Mouse (Mus musculus): ENCODE measurements around the gene Bmp5. TPM values are rescaled to one million over a fixed set of nuclear protein-coding genes. Genes with fewer than 3 reads are reported as not detected.

Gene Bmp5
- total and polyA plus RNA-seq, 2 experiments from 2014 or later = 2.2 to 3.0 TPM

DNA sequence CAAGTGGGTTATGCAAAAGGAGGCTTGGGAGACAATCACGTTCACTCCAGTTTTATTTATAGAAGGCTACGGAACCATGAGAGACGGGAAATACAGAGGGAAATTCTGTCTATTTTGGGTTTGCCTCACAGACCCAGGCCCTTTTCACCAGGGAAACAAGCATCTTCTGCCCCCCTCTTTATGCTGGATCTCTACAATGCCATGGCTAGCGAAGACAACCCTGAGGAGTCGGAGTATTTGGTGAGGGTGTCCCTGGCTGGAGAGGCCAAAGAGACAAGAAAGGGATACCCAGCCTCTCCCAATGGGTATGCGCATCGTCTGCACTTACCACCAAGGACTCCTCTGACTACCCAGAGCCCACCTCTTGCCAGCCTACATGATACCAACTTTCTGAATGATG is 989 bp downstream of the Bmp5 start:
- no peak for ATAC-seq
- Histone ChIP-seq H3K4me3 (ENCODE audit: low read depth, low read length) (no peak overlapping the region), H3K9ac (no peak overlapping the region), H3K36me3 (ENCODE audit: insufficient read depth) (no peaks in the 10 kb centered on the region), H3K27ac (ENCODE audit: low read depth, low read length) (no peak overlapping the region), H3K27me3 (ENCODE audit: insufficient read depth, low read length) (no peaks in the 10 kb centered on the region), H3K9me3 (ENCODE audit: low read length) (no peaks in the 10 kb centered on the region), H3K4me2 (ENCODE audit: low read depth) (no peak overlapping the region), H3K4me1 (ENCODE audit: insufficient read depth) (no peaks in the 10 kb centered on the region)
- no peak for DNase-seq
- 42% methylated on average over 7 of the region's 7 CpGs for WGBS
- TF ChIP-seq CTCF (IDR thresholded peaks at IDR 0.05; ENCODE audit: low read depth) = no peak

DNA sequence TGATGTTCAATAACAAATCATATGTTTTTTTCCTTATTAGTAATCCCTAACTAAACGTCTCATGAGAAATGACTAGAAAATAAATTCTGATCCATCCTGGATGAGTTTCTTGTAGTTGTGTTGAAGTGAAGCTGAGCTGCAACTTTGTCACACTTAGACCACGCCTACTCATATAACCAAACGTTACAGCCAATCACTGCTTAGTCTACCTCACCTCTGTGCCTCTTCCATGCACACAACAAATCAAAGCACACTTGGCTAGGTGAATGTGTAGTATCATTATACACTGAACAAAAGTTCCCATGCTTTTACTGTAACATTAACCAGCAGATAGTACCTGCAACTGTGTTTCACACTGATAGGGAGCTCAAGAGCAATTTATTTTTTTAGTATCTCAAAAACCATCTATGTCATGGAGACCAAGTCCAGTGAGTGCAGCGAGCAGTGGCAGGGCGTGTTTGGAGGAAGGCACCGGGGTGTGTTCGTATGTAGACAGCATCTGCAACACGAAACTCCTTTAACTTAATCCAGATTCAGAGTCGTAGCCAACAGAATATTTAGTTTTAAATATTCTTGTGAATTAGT is 3.7 kb downstream of the Bmp5 start:
- no peak overlapping the region for H3K27ac ChIP-seq (ENCODE audit: low read depth, low read length)
- no peak for TF ChIP-seq CTCF (IDR thresholded peaks at IDR 0.05; ENCODE audit: low read depth)
- DNase-seq = no peak
- no peak overlapping the region for H3K9ac ChIP-seq
- no peaks in the 10 kb centered on the region for H3K27me3 ChIP-seq (ENCODE audit: insufficient read depth, low read length)
- 57% methylated on average over 9 of the region's 9 CpGs for WGBS
- H3K36me3 ChIP-seq (ENCODE audit: insufficient read depth) = no peaks in the 10 kb centered on the region
- H3K4me3 ChIP-seq (ENCODE audit: low read depth, low read length) = no peak overlapping the region
- ATAC-seq = no peak
- no peaks in the 10 kb centered on the region for H3K9me3 ChIP-seq (ENCODE audit: low read length)
- H3K4me2 ChIP-seq (ENCODE audit: low read depth) = no peak overlapping the region
- no peaks in the 10 kb centered on the region for H3K4me1 ChIP-seq (ENCODE audit: insufficient read depth)

DNA sequence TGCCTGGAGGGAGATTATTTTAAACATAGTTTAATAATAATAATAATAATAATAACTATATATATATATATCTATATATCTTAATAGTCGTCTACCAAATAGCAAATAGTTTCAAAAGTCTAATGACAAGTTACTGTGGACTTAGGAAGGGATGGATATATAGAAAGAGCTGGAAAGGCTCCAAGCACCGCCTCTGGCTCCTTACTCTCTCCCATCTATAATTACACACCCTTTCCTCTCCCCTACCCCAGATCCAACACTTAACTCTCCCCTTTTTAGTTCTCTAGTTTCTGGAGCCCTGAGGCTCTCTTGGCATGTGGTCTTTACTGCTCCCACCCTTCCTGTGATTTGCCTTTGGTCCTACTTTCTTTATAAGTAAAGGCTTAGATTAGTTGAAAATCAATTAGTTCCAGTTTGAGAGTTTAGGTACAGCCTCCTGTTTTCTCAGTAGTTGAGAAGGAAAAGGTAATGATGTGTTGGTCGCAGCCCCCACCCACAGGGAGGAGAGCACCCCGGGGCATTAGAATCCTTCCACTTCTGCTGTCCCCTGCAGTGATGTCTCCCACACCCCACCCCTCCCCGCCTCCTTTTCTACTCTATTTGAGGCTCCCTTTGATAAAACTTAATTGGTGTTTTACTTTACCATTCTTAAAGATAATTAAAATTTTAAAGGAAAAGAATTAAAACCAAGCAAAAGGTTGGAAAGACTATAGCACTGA is 5.6 kb downstream of the Bmp5 start:
- Histone ChIP-seq H3K4me2 (ENCODE audit: low read depth) (no peak overlapping the region), H3K4me3 (ENCODE audit: low read depth, low read length) (no peak overlapping the region), H3K27ac (ENCODE audit: low read depth, low read length) (no peak overlapping the region), H3K36me3 (ENCODE audit: insufficient read depth) (no peaks in the 10 kb centered on the region), H3K9ac (no peak overlapping the region), H3K9me3 (ENCODE audit: low read length) (no peaks in the 10 kb centered on the region), H3K4me1 (ENCODE audit: insufficient read depth) (no peaks in the 10 kb centered on the region), H3K27me3 (ENCODE audit: insufficient read depth, low read length) (no peaks in the 10 kb centered on the region)
- ATAC-seq (no peak), DNase-seq (no peak)
- 13% methylated on average over 5 of the region's 5 CpGs for WGBS
- TF ChIP-seq CTCF (IDR thresholded peaks at IDR 0.05; ENCODE audit: low read depth) = no peak

DNA sequence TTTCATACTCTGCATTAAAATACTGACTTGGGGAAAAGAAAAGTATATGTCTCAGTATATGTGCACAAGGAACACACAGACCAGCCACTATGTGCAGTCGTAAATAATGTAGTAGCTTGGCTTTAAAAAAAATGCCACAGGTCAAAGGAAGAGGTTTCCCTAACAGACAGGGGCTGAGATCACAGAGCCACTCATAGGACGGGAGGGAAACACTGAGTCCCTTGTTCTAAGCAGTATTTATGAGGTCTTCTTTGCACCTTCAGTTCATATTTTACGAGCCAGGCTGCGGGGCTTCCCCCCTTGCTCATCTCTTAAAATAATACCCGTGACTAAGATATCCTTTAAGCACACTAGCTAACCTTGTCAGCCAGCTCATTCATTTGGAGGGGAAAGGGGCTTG is 6.4 kb downstream of the Bmp5 start:
- no peak for TF ChIP-seq CTCF (IDR thresholded peaks at IDR 0.05; ENCODE audit: low read depth)
- Histone ChIP-seq H3K4me3 (ENCODE audit: low read depth, low read length) (no peak overlapping the region), H3K27ac (ENCODE audit: low read depth, low read length) (no peak overlapping the region), H3K4me2 (ENCODE audit: low read depth) (no peak overlapping the region), H3K36me3 (ENCODE audit: insufficient read depth) (no peaks in the 10 kb centered on the region), H3K9ac (no peak overlapping the region), H3K4me1 (ENCODE audit: insufficient read depth) (no peaks in the 10 kb centered on the region), H3K27me3 (ENCODE audit: insufficient read depth, low read length) (no peaks in the 10 kb centered on the region), H3K9me3 (ENCODE audit: low read length) (no peaks in the 10 kb centered on the region)
- DNase-seq (no peak), ATAC-seq (no peak)
- 25% methylated on average over 5 of the region's 5 CpGs for WGBS

DNA sequence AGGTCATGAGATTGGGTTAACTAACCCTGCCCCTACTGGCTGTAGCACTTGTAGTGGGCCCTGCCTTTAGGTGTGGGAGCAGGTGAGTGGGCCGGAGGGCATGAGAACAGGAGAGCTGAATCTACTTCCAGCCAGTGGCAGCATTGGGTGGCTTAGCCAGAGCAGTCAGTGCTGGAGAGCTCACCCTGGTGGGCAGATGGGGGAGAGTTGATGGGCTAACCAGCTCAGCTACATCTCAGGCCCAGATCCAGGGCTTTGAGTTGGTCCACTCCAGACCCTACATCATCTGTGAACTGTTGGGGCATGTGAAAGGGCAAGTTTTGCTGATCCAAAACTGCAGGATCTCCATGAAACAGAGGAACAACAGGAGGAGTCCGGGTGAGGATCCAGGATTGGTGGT is 8.4 kb downstream of the Bmp5 start:
- Histone ChIP-seq H3K36me3 (ENCODE audit: insufficient read depth) (no peaks in the 10 kb centered on the region), H3K4me1 (ENCODE audit: insufficient read depth) (no peaks in the 10 kb centered on the region), H3K27me3 (ENCODE audit: insufficient read depth, low read length) (no peaks in the 10 kb centered on the region), H3K9me3 (ENCODE audit: low read length) (no peaks in the 10 kb centered on the region), H3K4me2 (ENCODE audit: low read depth) (no peak overlapping the region), H3K9ac (no peak overlapping the region), H3K27ac (ENCODE audit: low read depth, low read length) (no peak overlapping the region), H3K4me3 (ENCODE audit: low read depth, low read length) (no peak overlapping the region)
- no peak for TF ChIP-seq CTCF (IDR thresholded peaks at IDR 0.05; ENCODE audit: low read depth)
- 93% methylated on average over 2 of the region's 2 CpGs for WGBS
- DNase-seq (no peak), ATAC-seq (no peak)

DNA sequence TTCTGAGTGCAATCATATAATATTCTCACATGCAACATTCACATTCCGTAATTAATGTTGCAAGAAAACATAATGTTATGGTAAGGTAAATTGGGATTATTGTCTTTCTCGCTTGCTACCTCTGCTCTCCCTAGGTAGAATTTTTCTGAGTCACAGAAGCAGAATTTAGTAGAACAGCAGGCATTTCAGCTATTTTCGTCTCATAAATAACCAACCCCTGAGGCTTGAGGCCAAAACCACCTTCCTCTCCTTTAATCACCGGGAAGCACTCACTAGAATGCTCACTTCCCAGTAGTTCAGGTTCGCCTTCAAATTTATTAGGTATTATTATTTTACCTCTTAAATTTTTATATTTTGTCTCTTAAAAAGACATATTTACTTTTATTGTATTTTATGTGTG is 10.8 kb downstream of the Bmp5 start:
- 84% methylated on average over 5 of the region's 5 CpGs for WGBS
- H3K9ac ChIP-seq = no peak overlapping the region
- no peaks in the 10 kb centered on the region for H3K36me3 ChIP-seq (ENCODE audit: insufficient read depth)
- H3K4me1 ChIP-seq (ENCODE audit: insufficient read depth) = no peaks in the 10 kb centered on the region
- no peak for ATAC-seq
- no peak overlapping the region for H3K4me3 ChIP-seq (ENCODE audit: low read depth, low read length)
- no peaks in the 10 kb centered on the region for H3K27me3 ChIP-seq (ENCODE audit: insufficient read depth, low read length)
- no peak for DNase-seq
- no peak overlapping the region for H3K4me2 ChIP-seq (ENCODE audit: low read depth)
- no peaks in the 10 kb centered on the region for H3K9me3 ChIP-seq (ENCODE audit: low read length)
- H3K27ac ChIP-seq (ENCODE audit: low read depth, low read length) = no peak overlapping the region
- no peak for TF ChIP-seq CTCF (IDR thresholded peaks at IDR 0.05; ENCODE audit: low read depth)

DNA sequence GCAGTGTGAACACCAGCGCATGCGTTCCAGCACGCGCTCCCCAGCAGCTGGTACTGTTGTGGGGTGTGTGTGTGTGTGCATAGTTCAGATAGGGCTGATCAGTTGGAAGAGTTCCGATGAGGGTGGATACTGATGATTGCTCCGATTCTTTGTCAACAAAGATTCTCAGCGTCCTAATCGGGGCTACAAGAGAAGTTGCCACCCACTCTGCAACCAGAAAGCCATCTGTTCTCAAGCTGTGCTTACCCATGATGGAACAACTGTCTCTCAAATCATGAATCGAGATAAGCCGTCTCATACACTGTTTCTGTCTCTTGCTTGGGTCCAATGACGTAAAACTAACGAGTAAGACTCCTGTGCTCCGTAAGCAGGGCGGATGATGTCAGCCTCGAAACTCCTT is 12.0 kb downstream of the Bmp5 start:
- WGBS = 77% methylated on average over 15 of the region's 15 CpGs
- ATAC-seq (no peak), DNase-seq (no peak)
- Histone ChIP-seq H3K9ac (no peak overlapping the region), H3K27ac (ENCODE audit: low read depth, low read length) (no peak overlapping the region), H3K36me3 (ENCODE audit: insufficient read depth) (no peaks in the 10 kb centered on the region), H3K4me3 (ENCODE audit: low read depth, low read length) (no peak overlapping the region), H3K27me3 (ENCODE audit: insufficient read depth, low read length) (no peaks in the 10 kb centered on the region), H3K4me2 (ENCODE audit: low read depth) (no peak overlapping the region), H3K9me3 (ENCODE audit: low read length) (no peaks in the 10 kb centered on the region), H3K4me1 (ENCODE audit: insufficient read depth) (no peaks in the 10 kb centered on the region)
- TF ChIP-seq CTCF (IDR thresholded peaks at IDR 0.05; ENCODE audit: low read depth) = no peak

Measured in forebrain, postnatal 0 days (tissue).